Mouse (Mus musculus) frontal cortex, postnatal 36 days (tissue): ENCODE data around the gene Sgtb.
A peak's percentile ranks its signal among the peaks of the same experiment; 100 is the strongest.

Experiments used
- DNase-seq, 2 experiments: peaks; one replicate each; pipeline ENCODE4 v3.0.0; 2022; ENCODE audit warnings: low spot score in 2 of 2

Sgtb gene

DNA sequence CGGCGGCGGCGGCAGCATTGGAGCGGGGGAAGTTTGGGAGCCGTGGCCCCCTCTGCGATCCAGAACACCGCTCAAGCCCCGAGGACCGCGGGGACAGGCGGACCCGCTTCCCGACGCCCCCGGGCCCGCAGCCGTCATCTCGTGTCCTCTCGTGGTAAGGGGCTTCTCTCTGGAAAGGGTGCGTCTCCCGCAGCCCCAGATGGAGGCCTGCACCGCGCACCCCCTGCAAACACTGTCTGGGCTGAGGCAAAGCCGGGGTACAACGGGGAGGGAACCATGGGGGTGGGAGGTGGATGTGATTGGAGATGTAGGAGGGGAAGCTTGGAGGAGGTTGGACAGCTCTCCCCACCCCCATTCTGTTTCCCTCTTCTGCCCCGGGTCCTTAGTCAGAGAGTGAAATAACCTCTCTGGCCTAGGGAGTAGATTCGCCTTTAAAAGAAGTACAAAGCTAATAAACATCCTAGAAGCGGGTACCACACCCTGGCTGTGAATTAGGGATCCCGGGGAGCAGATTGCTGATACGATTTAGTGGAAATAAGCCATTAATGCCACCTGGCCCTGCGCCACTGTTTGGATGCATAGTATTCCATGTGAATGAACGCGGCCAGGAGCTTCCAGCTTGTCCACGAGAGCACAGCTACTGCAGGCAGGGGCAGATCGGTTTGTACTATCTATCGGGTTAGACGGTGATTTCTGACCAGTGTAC lies 428 bp downstream of the Sgtb start:
- DNase-seq = peak; percentile 44 to 67

GRCm38 (mm10) chr13:104110526-104110925 lies 985 bp downstream of the Sgtb start:
- no peak for DNase-seq

- peak; percentile 15 to 53 for DNase-seq
Measured at GRCm38 (mm10) chr13:104112266-104112900, 2.8 kb downstream of the Sgtb start.

DNA sequence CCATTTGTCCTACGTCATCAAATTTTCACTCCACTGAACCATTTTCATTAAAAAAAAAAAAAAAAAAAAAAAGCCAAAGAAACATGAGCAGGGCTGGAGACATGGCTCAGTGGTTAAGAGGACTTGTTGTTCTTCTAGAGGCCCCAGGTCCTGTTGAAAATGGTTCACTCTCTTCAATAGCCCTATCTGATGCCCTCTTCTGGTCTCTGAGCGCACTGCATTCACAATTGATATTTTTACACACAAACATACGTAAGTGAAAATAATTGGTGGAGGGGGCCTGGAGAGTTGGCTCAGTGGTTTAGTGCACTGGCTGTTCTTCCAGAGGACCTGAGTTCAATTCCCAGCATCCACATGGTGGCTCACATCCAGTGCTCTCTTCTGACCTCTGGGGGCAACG lies 4.2 kb downstream of the Sgtb start:
- no peak for DNase-seq

DNA sequence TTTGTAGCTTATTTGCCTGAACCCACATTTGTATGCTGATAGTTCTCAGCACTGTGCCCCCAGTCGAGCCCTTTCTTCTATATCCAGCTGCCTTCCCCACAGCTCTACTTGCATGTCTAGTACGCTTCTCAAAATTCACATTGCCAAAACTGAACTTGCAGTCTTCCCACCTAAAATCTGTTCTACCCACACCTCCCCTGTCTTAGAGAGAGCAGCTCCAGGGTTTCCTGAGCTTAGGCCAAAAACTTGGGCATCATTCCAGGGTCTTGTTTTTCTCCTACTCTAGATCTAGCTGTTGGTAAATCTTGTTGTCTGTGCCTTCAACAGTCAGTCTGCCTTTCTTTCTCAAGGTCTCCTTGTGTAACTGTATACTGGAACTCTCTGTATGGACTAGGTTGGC lies 5.3 kb downstream of the Sgtb start:
- peak; percentile 55 to 83 for DNase-seq

DNA sequence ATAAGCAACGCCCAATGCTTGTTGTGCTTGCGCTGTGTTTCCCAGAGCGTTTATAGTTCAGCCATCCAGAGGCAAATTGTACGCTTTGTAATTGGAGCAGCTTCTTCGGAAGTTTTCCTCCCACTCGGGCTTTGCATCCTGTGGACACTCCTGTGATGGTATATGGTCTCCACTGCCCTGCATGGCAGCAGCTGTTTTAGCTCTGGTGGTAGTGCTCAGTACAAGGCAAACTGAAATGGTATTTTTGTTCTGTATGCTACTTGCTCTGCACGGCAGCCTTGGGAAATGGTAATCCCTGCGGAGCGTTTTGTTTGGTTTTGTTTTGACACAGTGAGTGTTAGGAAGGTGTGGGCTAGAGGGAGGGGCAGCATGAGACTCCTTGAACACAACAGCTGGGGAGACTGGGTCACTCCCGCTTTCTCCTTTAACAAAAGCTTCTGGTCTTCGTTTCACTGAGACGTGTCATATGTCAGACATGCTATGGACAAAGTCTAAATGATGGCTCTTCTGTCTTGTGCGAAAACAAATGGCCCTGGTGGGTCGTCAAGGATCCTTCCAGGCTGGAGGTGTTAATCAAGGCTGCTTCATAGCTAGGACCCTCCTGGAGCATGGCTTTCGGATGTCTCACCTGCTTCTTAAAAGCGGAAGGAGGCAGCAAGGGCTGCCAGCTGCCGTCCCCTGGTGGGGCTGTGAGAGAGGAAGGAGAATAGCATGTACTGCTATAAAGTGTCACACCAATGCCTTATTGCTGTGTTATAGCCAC lies 12.7 kb downstream of the Sgtb start:
- no peak for DNase-seq

DNA sequence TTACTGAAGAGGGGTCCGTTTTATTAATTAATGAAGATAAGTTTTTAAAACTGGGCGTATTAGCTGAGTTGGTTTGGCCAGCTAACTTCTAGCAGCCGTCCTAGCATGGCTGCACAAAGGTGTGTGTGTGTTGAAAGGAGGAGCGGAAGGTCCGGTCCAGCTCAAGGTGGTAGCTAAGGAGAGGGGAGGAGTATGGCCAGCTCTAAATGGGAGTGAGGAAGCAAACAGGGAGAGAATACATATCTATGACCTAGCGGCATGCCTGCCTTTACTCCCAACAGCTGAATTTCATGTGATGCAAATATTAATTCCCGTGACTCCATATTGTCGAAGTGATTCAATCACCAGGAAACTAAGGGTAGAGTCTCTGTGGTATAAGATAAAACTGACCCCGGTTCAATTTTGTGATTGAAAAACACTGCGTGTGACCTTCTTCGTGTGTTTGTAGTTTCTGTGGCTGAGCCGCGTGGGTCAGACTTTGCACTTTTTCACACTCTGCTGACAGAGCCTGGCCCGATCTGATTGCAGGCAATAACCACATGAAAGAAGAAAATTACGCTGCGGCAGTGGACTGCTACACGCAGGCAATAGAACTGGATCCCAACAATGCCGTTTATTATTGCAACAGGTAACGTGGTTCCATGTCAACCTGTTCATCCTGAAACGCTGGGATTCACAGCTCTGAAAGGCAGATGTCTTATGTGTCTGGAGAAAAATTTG lies 14.3 kb downstream of the Sgtb start:
- DNase-seq = no peak

GRCm38 (mm10) chr13:104132561-104132960 lies 23.0 kb downstream of the Sgtb start:
- no peak for DNase-seq

DNA sequence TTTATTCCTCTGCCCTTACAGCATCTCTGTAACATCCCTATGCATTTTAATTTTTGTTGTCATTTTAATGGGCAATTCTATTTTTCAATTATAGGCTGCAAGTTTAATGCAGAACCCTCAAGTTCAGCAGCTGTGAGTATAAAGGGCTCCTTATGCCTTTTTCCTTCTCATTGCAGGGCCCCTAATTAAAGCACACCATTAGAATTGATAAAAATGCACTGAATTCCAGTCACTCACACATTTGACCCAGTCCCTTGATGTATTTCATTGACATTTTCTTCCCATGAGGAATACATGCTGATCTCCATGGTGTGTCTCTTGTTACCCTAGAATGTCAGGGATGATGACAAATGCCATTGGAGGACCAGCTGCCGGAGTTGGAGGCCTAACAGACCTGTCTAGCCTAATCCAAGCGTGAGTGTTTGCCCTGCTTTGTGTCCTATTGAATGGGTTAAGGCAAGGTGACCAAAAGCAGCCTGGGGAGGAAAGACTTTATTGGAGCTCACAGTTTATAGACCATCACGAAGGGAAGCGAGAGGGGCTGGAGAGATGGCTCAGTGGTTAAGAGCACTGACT lies 25.1 kb downstream of the Sgtb start:
- no peak for DNase-seq

- DNase-seq = peak; percentile 73 to 90
Measured at GRCm38 (mm10) chr13:104139369-104140209, 30.0 kb downstream of the Sgtb start.

- DNase-seq = no peak
Measured at GRCm38 (mm10) chr13:104144871-104145270, 35.3 kb downstream of the Sgtb start.

- no peak for DNase-seq
Measured at GRCm38 (mm10) chr13:104145646-104146045, 36.1 kb downstream of the Sgtb start.

- no peak for DNase-seq
Measured at GRCm38 (mm10) chr13:104154180-104154579, 44.6 kb downstream of the Sgtb start.

GRCm38 (mm10) chr13:104155106-104155505 lies 45.6 kb downstream of the Sgtb start:
- no peak for DNase-seq

GRCm38 (mm10) chr13:104155686-104156085 lies 46.1 kb downstream of the Sgtb start:
- DNase-seq = no peak

GRCm38 (mm10) chr13:104171711-104172110 lies 62.2 kb downstream of the Sgtb start:
- DNase-seq = no peak

DNA sequence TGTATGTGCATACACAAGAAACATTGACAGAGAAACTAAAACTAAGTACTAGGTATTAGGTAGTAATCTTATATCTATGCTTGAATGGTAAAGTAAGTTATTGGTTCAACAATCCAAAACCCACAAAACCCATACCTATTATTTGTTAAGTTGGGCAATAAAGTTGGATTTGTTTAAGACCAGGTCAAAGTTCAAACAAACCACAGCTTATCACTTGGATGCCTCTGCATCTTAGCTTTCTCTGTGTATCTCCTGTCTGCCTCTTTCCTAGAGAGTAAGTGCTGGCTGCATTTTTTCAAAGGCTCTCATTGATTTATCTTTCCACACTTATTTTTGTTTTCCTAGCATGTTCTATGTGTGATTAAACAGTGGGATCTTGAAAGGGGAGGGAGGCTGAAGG lies 63.0 kb downstream of the Sgtb start:
- no peak for DNase-seq

DNA sequence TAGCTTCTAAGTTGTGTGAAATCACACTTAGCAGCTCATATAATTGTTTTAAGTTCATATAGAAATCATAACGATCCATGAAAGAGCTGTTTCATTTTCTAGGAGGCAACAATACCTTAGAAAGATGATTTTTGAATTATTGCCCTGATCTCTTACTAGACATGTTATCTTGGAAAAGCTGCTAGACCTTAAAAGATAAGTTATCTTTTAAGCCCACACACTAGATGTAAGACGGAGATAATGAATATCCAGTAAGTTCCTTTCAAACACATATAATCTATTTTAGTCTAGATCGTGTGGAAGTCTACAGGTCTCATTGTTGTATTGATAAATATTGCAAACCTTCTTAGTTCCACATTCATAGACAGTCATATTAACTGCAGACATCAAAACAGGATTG lies 67.3 kb downstream of the Sgtb start:
- DNase-seq = no peak

DNA sequence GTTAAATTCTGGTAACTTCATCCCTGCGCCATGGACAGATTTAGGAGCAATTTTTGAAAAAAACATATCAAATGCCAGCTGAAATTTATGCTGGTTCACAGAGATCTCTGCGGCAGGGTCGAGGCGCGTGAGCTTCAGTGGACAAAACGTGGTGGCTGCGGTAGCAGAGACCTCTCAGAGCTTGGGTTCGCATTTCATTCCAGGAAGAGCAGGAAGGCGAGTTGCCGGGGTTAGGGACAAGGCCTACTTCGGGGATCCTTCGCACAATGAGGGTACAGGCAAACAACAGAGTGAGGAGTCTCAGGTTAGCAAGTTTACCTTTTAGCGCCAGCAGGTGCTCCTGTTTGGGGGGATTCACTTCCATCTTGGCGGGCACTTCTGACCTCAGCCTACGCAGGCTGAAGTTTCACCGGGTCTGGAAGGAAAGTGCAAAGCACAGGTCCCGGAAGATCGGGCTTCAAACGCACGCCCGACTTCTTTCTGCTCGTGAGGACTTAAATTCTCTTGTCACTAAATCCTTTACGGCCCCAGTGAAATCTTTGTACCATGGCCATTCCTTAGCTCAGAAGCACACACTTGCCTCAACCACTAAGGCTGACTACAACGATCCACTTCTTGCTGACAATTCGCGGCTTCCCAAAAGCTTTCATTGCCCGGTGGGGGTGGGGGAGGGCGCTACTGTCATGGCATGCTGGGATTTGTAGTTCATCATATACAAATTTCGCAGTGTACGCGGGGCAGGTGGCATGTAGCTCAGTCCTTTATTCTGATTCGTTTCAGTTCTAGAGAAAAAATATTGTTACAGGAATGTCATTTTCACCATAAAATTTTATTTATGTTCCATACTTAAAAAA lies 68.5 kb downstream of the Sgtb start, which contains the start of gene Trappc13:
Gene Trappc13, minus strand, starts transcription at position 674 of the 854 bp plus-strand sequence.
- no peak for DNase-seq

- peak; percentile 97 for DNase-seq
Measured at GRCm38 (mm10) chr13:104178650-104179121, 69.1 kb downstream of the Sgtb start, which contains the start of gene Trim23. Gene Trim23 (plus strand): TSS chr13:104178797.
